Mouse (Mus musculus) hindbrain, postnatal 0 days (tissue): Measurements from ENCODE around the gene Inpp5a. TPM values are rescaled to one million over a fixed set of nuclear protein-coding genes. Genes with fewer than 3 reads are reported as not detected.

ENCODE experiments used
- ATAC-seq: fragments of 200-750 bp; cut with Nextera tagmentation; 2 replicates; pipeline ENCODE4 v1.8.0; 2017; ENCODE audit warnings: mild to moderate bottlenecking, moderate TSS enrichment, moderate library complexity
- DNase-seq: peaks from one replicate; pipeline ENCODE4 v3.0.0-alpha.2; 2015; ENCODE audit warnings: low spot score
- H3K27ac ChIP-seq: fragments of 300-500 bp; sonication (generic); 2 replicates; pipeline ENCODE4 v1.5.1; 2014; ENCODE audit warnings: mild to moderate bottlenecking
- H3K27me3 ChIP-seq: fragments of 300-500 bp; sonication (generic); 2 replicates; pipeline ENCODE4 v1.6.1; 2014; ENCODE audit warnings: low read length, mixed read lengths; ENCODE audit not compliant: insufficient read depth
- H3K36me3 ChIP-seq: fragments of 300-500 bp; sonication (generic); 2 replicates; pipeline ENCODE4 v1.6.1; 2014; ENCODE audit warnings: low read length, mixed read lengths; ENCODE audit not compliant: insufficient read depth
- H3K4me1 ChIP-seq: fragments of 300-500 bp; sonication (generic); 2 replicates; pipeline ENCODE4 v1.6.1; 2014; ENCODE audit warnings: antibody characterized with exemption, low read length, mixed read lengths; ENCODE audit not compliant: insufficient read depth
- H3K4me2 ChIP-seq: fragments of 300-500 bp; sonication (generic); 2 replicates; pipeline ENCODE4 v1.6.1; 2014; ENCODE audit warnings: low read depth, mild to moderate bottlenecking, low read length, moderate library complexity, mixed read lengths
- H3K4me3 ChIP-seq: fragments of 300-500 bp; sonication (generic); 2 replicates; pipeline ENCODE4 v1.5.1; 2014; ENCODE audit warnings: low read length
- H3K9ac ChIP-seq: fragments of 300-500 bp; sonication (generic); replicated peaks from 2 replicates; pipeline ENCODE4 v1.6.1; 2014; ENCODE audit warnings: mild to moderate bottlenecking, low read length, moderate library complexity, mixed read lengths
- H3K9me3 ChIP-seq: fragments of 300-500 bp; sonication (generic); 2 replicates; pipeline ENCODE4 v1.6.1; 2016; ENCODE audit warnings: low read length, mixed read lengths
- CTCF ChIP-seq: IDR thresholded peaks from 2 replicates; pipeline ENCODE4 v1.5.1; 2016; ENCODE audit warnings: antibody characterized with exemption, control low read depth, low read depth
- WGBS: fragments of 180-500 bp; shearing (Covaris S2); extraction: QIAGEN DNeasy Blood & Tissue Kit; methylation state at CpG from one replicate; pipeline ENCODE4 v1.1.7; 2014; 5-methylcytosine and 5-hydroxymethylcytosine counted together
- polyA plus RNA-seq: library from polyadenylated mRNA; unstranded; fragments of >200 nt; fragmentation: Nextera tagmentation; extraction: Ambion mirVana; gene quantifications from 2 replicates; pipeline ENCODE4 v1.2.1, GENCODE M21; 2015
- total RNA-seq: library from RNA; depleted of rRNA; stranded (reverse); fragments of >200 nt; gene quantifications from 2 replicates; pipeline ENCODE4 v1.2.3, GENCODE M21; 2014

The Inpp5a gene
- total and polyA plus RNA-seq, 2 experiments from 2014 or later, result 16.6 to 23.6 TPM

GRCm38 (mm10) chr7:139354370-139355139 lies 34.4 kb upstream of the Inpp5a start:
- Histone ChIP-seq H3K9ac (no peak overlapping the region), H3K27ac (no peak overlapping the region), H3K36me3 (no peaks in the 10 kb centered on the region), H3K27me3 (no peaks in the 10 kb centered on the region), H3K9me3 (no peaks in the 10 kb centered on the region), H3K4me2 (no peak overlapping the region), H3K4me1 (no peaks in the 10 kb centered on the region), H3K4me3 (no peak overlapping the region)
- no peak for TF ChIP-seq CTCF
- DNase-seq, result no peak
- ATAC-seq, result no peak
- 88% methylated on average over 4 of the region's 4 CpGs for WGBS

GRCm38 (mm10) chr7:139357043-139357442 lies 31.9 kb upstream of the Inpp5a start:
- DNase-seq (no peak), ATAC-seq (no peak)
- no peak overlapping the region for H3K4me3 ChIP-seq
- no peak overlapping the region for H3K9ac ChIP-seq
- WGBS, result 68% methylated on average over 2 of the region's 2 CpGs
- no peaks in the 10 kb centered on the region for H3K27me3 ChIP-seq
- no peak overlapping the region for H3K4me2 ChIP-seq
- TF ChIP-seq CTCF, result no peak
- H3K36me3 ChIP-seq, result no peaks in the 10 kb centered on the region
- no peaks in the 10 kb centered on the region for H3K4me1 ChIP-seq
- H3K27ac ChIP-seq, result no peak overlapping the region
- H3K9me3 ChIP-seq, result no peaks in the 10 kb centered on the region

- no peaks in the 10 kb centered on the region for H3K9me3 ChIP-seq
- no peak overlapping the region for H3K4me3 ChIP-seq
- no peak overlapping the region for H3K27ac ChIP-seq
- no peak for DNase-seq
- H3K9ac ChIP-seq, result no peak overlapping the region
- no peak for ATAC-seq
- no peak overlapping the region for H3K4me2 ChIP-seq
- no peaks in the 10 kb centered on the region for H3K36me3 ChIP-seq
- TF ChIP-seq CTCF, result no peak
- H3K4me1 ChIP-seq, result peaks cover 15% of the 10 kb centered on the region
- whole genome bisulfite sequencing, result 90% methylated on average over 4 of the region's 4 CpGs
- no peaks in the 10 kb centered on the region for H3K27me3 ChIP-seq
These were observed 29.0 kb upstream of the Inpp5a start for GRCm38 (mm10) chr7:139359906-139360305.

GRCm38 (mm10) chr7:139360890-139361559 lies 27.9 kb upstream of the Inpp5a start:
- Histone ChIP-seq H3K36me3 (no peaks in the 10 kb centered on the region), H3K27me3 (no peaks in the 10 kb centered on the region), H3K4me2 (no peak overlapping the region), H3K4me3 (no peak overlapping the region), H3K4me1 (peaks cover 15% of the 10 kb centered on the region), H3K27ac (no peak overlapping the region), H3K9me3 (no peaks in the 10 kb centered on the region), H3K9ac (no peak overlapping the region)
- ATAC-seq, result no peak
- no peak for TF ChIP-seq CTCF
- DNase-seq, result no peak
- WGBS, result 93% methylated on average over 3 of the region's 3 CpGs

GRCm38 (mm10) chr7:139361799-139362198 lies 27.1 kb upstream of the Inpp5a start:
- no peak for TF ChIP-seq CTCF
- peaks cover 15% of the 10 kb centered on the region for H3K4me1 ChIP-seq
- no peaks in the 10 kb centered on the region for H3K9me3 ChIP-seq
- H3K36me3 ChIP-seq, result no peaks in the 10 kb centered on the region
- WGBS, result 84% methylated on average over 5 of the region's 5 CpGs
- DNase-seq, result no peak
- no peaks in the 10 kb centered on the region for H3K27me3 ChIP-seq
- H3K27ac ChIP-seq, result no peak overlapping the region
- no peak overlapping the region for H3K4me3 ChIP-seq
- no peak for ATAC-seq
- H3K4me2 ChIP-seq, result no peak overlapping the region
- H3K9ac ChIP-seq, result no peak overlapping the region

GRCm38 (mm10) chr7:139362514-139362913 lies 26.4 kb upstream of the Inpp5a start:
- no peak overlapping the region; the same call in 1 of the 2 replicates for H3K27ac ChIP-seq
- H3K9ac ChIP-seq, result no peak overlapping the region
- peaks cover 15% of the 10 kb centered on the region for H3K4me1 ChIP-seq
- H3K27me3 ChIP-seq, result no peaks in the 10 kb centered on the region
- H3K9me3 ChIP-seq, result no peaks in the 10 kb centered on the region
- ATAC-seq (no peak), DNase-seq (peak; percentile 21)
- no peak for TF ChIP-seq CTCF
- H3K36me3 ChIP-seq, result no peaks in the 10 kb centered on the region
- WGBS, result 57% methylated on average over 3 of the region's 3 CpGs
- no peak overlapping the region for H3K4me2 ChIP-seq
- H3K4me3 ChIP-seq, result no peak overlapping the region
